Mouse (Mus musculus) lung, adult 2 months (tissue): ENCODE results near the gene Wasl. TPM values are rescaled to one million over a fixed set of nuclear protein-coding genes. Genes with fewer than 3 reads are reported as not detected.

ENCODE experiments used
- DNase-seq: peaks from one replicate; pipeline ENCODE4 v3.0.0; 2022
- H3K4me1 ChIP-seq: fragments of 200-500 bp; 2 replicates; pipeline ENCODE4 v1.6.1; 2011; ENCODE audit warnings: low read length; ENCODE audit not compliant: control insufficient read depth, insufficient read depth
- H3K4me3 ChIP-seq: fragments of 200-500 bp; replicated peaks from 2 replicates; pipeline ENCODE3; 2011; ENCODE audit warnings: low read depth, mild to moderate bottlenecking, control low read depth, low read length; ENCODE audit errors: extremely low read depth
- CTCF ChIP-seq: fragments of 200-500 bp; IDR thresholded peaks from 2 replicates; pipeline ENCODE4 v1.5.1; 2011; ENCODE audit warnings: mild to moderate bottlenecking, low read length, control low read depth; ENCODE audit not compliant: insufficient read depth
- POLR2A ChIP-seq: fragments of 200-500 bp; IDR thresholded peaks from 2 replicates; pipeline ENCODE4 v1.6.1; 2011; ENCODE audit warnings: low read depth, mild to moderate bottlenecking, control low read depth, low read length, borderline replicate concordance; ENCODE audit errors: extremely low read depth
- WGBS: fragments of 180-500 bp; shearing (Covaris S2); methylation state at CpG from one replicate; pipeline ENCODE4 v1.1.7; 2018; 5-methylcytosine and 5-hydroxymethylcytosine counted together
- polyA plus RNA-seq: library from polyadenylated mRNA; depleted of rRNA; stranded (reverse); fragments of >200 nt; gene quantifications from 2 replicates; pipeline ENCODE4 v1.2.3, GENCODE M21; 2012; rRNA removed

Wasl gene
- 70.0 and 123 TPM in 2 replicates for polyA plus RNA-seq

DNA sequence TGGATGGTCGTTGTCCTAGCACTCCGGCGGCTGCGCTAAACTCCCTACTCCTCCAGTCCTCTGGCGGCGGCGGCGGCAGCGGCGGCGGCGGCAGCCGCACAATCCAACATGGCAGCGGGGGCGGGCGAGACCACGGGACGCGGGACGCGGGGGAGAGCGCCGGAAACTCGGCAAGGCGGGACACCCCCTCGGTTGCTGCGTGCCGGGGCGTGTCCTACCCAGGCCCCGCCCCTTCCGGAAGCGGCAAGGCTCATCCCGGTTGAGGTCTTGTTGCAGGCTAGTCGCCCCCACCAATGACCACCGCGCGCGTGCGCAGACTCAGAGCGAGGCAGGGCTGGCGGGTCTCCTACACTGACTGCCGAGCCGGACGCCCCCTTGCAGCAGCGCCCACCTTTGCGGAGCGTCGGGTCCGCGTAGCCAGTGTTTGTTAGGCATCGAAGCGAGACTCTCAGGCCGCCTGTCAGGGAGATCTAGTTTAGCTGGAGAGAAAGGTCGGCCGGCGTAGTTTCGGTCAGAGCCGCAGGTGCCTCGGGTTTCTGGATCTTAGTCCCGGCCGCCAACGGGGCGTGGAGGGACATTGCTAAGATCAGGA lies at the start of gene Wasl:
Wasl (minus strand) TSS at position 143 of the 592 bp plus-strand sequence.
- no peak for TF ChIP-seq CTCF
- TF ChIP-seq POLR2A, result peak; percentile 56; the same call in 1 of the 2 replicates
- Histone ChIP-seq H3K4me1 (peaks cover 9% of the 10 kb centered on the region), H3K4me3 (peak within 1 kb of the TSS; percentile 94)
- DNase-seq, result peak; percentile 97
- under 1% methylated on average over 60 of the region's 63 CpGs for WGBS

- 62% methylated on average over 2 of the region's 2 CpGs for WGBS
- TF ChIP-seq POLR2A, result no peak
- TF ChIP-seq CTCF, result no peak
- Histone ChIP-seq H3K4me1 (no peaks in the 10 kb centered on the region), H3K4me3 (no peak overlapping the region)
- no peak for DNase-seq
These were observed 42.7 kb upstream of the Wasl start for GRCm38 (mm10) chr6:24707499-24707898.

- Histone ChIP-seq H3K4me1 (no peaks in the 10 kb centered on the region), H3K4me3 (no peak overlapping the region)
- no peak for DNase-seq
- TF ChIP-seq CTCF, result no peak
- TF ChIP-seq POLR2A, result no peak
- 67% methylated on average over 5 of the region's 5 CpGs for WGBS
These were observed 42.3 kb upstream of the Wasl start for GRCm38 (mm10) chr6:24707090-24707489.

GRCm38 (mm10) chr6:24697216-24697615 lies 32.4 kb upstream of the Wasl start:
- 84% methylated on average over 5 of the region's 5 CpGs for WGBS
- H3K4me1 ChIP-seq, result no peaks in the 10 kb centered on the region
- DNase-seq, result no peak

DNA sequence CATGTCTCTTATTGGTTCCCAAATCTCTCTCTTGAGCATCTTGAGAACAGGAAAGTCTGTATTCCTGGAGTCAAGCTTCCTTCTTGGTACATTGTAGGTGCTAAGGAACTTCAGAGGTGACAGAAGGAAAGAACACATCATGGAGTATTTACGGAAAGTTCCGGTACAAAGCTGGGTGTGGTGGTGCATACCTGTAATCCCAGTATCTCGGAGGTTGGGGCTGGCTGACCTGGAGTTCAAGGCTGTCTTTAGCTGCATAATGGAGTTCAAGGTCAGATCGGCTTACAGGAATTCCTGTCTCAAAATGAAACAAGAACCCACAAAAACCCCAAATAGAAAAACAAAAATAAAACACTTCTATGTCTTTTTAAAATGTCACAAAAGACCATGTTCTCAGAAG lies 31.3 kb upstream of the Wasl start:
- H3K4me3 ChIP-seq, result no peak overlapping the region
- H3K4me1 ChIP-seq, result no peaks in the 10 kb centered on the region
- no peak for DNase-seq
- TF ChIP-seq POLR2A, result no peak
- TF ChIP-seq CTCF, result no peak
- WGBS, result 69% methylated on average over 4 of the region's 4 CpGs

More at GRCm38 (mm10) chr6:24697216-24697615, 32.4 kb upstream of the Wasl start:
- no peak overlapping the region for H3K4me3 ChIP-seq
- TF ChIP-seq POLR2A (no peak), CTCF (no peak)

- WGBS, result 74% methylated on average over 11 of the region's 11 CpGs
- no peak for DNase-seq
- H3K4me1 ChIP-seq, result no peaks in the 10 kb centered on the region
These were observed 29.9 kb upstream of the Wasl start for GRCm38 (mm10) chr6:24694455-24695410.

GRCm38 (mm10) chr6:24687871-24688270 lies 23.1 kb upstream of the Wasl start:
- Histone ChIP-seq H3K4me1 (no peaks in the 10 kb centered on the region), H3K4me3 (no peak overlapping the region)
- no peak for TF ChIP-seq POLR2A
- no peak for TF ChIP-seq CTCF
- DNase-seq, result no peak
- 77% methylated on average over 1 of the region's 1 CpGs for WGBS

More at GRCm38 (mm10) chr6:24694455-24695410, 29.9 kb upstream of the Wasl start:
- H3K4me3 ChIP-seq, result no peak overlapping the region
- TF ChIP-seq CTCF (no peak), POLR2A (no peak)

DNA sequence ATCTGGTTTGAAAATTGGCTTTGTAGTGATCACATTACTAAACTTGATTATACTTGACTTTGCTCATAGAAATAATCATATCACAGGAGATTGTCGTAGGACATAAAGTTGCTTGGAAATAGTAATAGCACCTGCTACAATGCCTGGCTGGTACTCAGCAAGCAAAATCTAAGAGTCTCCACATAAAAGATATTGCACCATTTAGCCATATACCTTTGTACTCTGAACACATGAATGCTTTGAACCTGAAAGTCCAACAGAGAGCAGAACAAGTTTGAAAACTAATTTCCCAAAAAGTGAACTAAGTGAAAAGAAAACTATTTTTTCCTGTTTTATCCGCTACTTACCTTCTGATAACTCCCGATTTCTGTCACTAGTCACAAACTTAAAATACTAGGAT lies 18.3 kb upstream of the Wasl start:
- no peaks in the 10 kb centered on the region for H3K4me1 ChIP-seq
- no peak overlapping the region for H3K4me3 ChIP-seq
- WGBS, result 88% methylated on average over 3 of the region's 3 CpGs
- TF ChIP-seq POLR2A (no peak), CTCF (no peak)
- no peak for DNase-seq

- no peak for DNase-seq
- Histone ChIP-seq H3K4me1 (no peaks in the 10 kb centered on the region), H3K4me3 (no peak overlapping the region)
- WGBS, result 47% methylated on average over 3 of the region's 3 CpGs
- TF ChIP-seq CTCF, result no peak
- no peak for TF ChIP-seq POLR2A
These were observed 3.0 kb upstream of the Wasl start for GRCm38 (mm10) chr6:24667829-24668228.
